Mouse (Mus musculus) liver, embryonic 14.5 days (tissue): ENCODE measurements around the gene Gramd1b.

Experiments used
- CTCF ChIP-seq: IDR thresholded peaks from 2 replicates; pipeline ENCODE4 v1.5.1; 2016; ENCODE audit warnings: antibody characterized with exemption, low read depth, control low read depth
- EP300 ChIP-seq: IDR thresholded peaks from 2 replicates; pipeline ENCODE4 v1.6.1; 2016; ENCODE audit warnings: antibody characterized with exemption, low read depth

GRCm38 (mm10) chr9:40320405-40320804 lies 210.8 kb downstream of the Gramd1b start:
- TF ChIP-seq CTCF (no peak), EP300 (no peak)
